Mouse (Mus musculus) stomach, postnatal 0 days (tissue): ENCODE measurements around the gene Calr3.

ENCODE experiments used
- CTCF ChIP-seq: IDR thresholded peaks from 2 replicates; pipeline ENCODE4 v1.5.1; 2016; ENCODE audit warnings: antibody characterized with exemption, low read depth, mild to moderate bottlenecking, moderate library complexity
- EP300 ChIP-seq: optimal IDR thresholded peaks from 2 replicates; pipeline ENCODE3; 2016; ENCODE audit warnings: antibody characterized with exemption

DNA sequence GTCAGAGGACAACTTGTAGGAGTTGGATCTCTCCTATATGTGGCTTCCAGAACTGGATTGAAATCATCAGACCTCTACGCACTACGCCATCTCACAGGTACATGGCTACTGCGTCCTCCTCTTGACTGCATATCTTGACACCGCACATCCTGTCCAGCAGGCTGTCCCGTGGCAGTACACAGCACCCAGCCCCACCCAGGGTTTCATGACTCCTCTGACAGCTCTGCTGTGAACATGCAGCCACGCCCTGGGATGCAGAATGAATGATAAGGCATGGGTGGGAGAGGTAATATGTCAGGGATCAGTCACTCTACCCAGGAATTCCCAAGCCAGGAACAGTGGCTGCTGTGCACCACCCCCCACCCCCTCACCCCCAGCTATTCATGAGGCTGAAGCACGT, 29.8 kb downstream of the Calr3 start:
- TF ChIP-seq CTCF = no peak; the same call in 1 of the 2 replicates
- TF ChIP-seq EP300 = no peak
